Mouse (Mus musculus): ENCODE data around the gene Pls1. TPM values are rescaled to one million over a fixed set of nuclear protein-coding genes. Genes with fewer than 3 reads are reported as not detected.

The Pls1 gene
- polyA plus RNA-seq, 2 experiments, result 3.2 to 11.0 TPM

GRCm38 (mm10) chr9:95822531-95822930 is 22.6 kb downstream of the Pls1 start:
- 60% methylated on average over 7 of the region's 7 CpGs for WGBS (ENCODE audit: insufficient replicate concordance)
- TF ChIP-seq CTCF (IDR thresholded peaks at IDR 0.05; ENCODE audit: low read depth), result no peak
- no peak for TF ChIP-seq EP300 (IDR thresholded peaks at IDR 0.05; ENCODE audit: low read depth)
- no peak overlapping the region for H3K4me2 ChIP-seq (ENCODE audit: low read depth)

DNA sequence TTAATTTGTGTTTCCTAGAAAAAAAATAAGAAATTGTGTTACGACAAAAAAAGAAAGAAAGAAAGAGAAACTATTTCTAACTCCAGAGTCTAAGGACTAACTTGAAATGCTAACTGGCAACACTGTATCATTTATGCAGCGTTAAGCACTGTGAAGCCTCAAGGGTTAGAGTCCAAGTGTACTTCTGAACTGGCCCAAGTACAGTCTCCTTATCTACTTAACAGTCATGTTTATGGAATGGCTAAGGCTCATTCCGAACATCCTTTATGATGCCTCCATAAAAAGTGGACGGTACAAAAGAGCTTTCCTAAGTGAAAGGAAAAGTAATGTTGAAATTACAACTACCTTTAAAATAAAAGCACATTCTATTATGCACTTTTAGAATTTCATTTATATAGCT is 29.4 kb downstream of the Pls1 start:
- Histone ChIP-seq H3K4me3 (ENCODE audit: insufficient read depth in 1 of 2, low read depth in 2 of 2, low read length in 2 of 2) (no peak overlapping the region), H3K9me3 (ENCODE audit: control insufficient read depth, low read length) (no peaks in the 10 kb centered on the region), H3K9ac (replicated peaks) (no peak overlapping the region), H3K27ac (no peak overlapping the region), H3K36me3 (replicated peaks; ENCODE audit: control insufficient read depth, insufficient read depth, low read depth) (no peaks in the 10 kb centered on the region), H3K4me2 (ENCODE audit: low read depth) (no peak overlapping the region), H3K4me1 (replicated peaks; ENCODE audit: control insufficient read depth in 2 of 2, insufficient read depth in 2 of 2, low read length in 1 of 2) (no peaks in the 10 kb centered on the region), H3K27me3 (ENCODE audit: control insufficient read depth, insufficient read depth, low read length) (no peaks in the 10 kb centered on the region)
- ATAC-seq (ENCODE audit: insufficient read depth) (no peak), DNase-seq (ENCODE audit: low read depth in 3 of 3, low spot score in 3 of 3) (no peak)
- no peak for TF ChIP-seq EP300 (IDR thresholded peaks at IDR 0.05; ENCODE audit: low read depth)
- TF ChIP-seq CTCF (IDR thresholded peaks at IDR 0.05; ENCODE audit: low read depth), result no peak
- WGBS (ENCODE audit: insufficient replicate concordance), result 76% methylated on average over 4 of the region's 4 CpGs

More at GRCm38 (mm10) chr9:95822531-95822930, 22.6 kb downstream of the Pls1 start:
- Histone ChIP-seq H3K9me3 (ENCODE audit: control insufficient read depth, low read length) (no peaks in the 10 kb centered on the region), H3K27ac (no peak overlapping the region), H3K9ac (replicated peaks) (no peak overlapping the region), H3K4me1 (replicated peaks; ENCODE audit: control insufficient read depth in 2 of 2, insufficient read depth in 2 of 2, low read length in 1 of 2) (no peaks in the 10 kb centered on the region), H3K36me3 (replicated peaks; ENCODE audit: control insufficient read depth, insufficient read depth, low read depth) (no peaks in the 10 kb centered on the region), H3K4me3 (ENCODE audit: insufficient read depth in 1 of 2, low read depth in 2 of 2, low read length in 2 of 2) (no peak overlapping the region), H3K27me3 (ENCODE audit: control insufficient read depth, insufficient read depth, low read length) (no peaks in the 10 kb centered on the region)
- ATAC-seq (ENCODE audit: insufficient read depth) (no peak), DNase-seq (ENCODE audit: low read depth in 3 of 3, low spot score in 3 of 3) (no peak)

GRCm38 (mm10) chr9:95815015-95815673 is 30.0 kb downstream of the Pls1 start:
- DNase-seq (ENCODE audit: low read depth in 3 of 3, low spot score in 3 of 3) (no peak), ATAC-seq (ENCODE audit: insufficient read depth) (no peak)
- Histone ChIP-seq H3K4me3 (ENCODE audit: insufficient read depth in 1 of 2, low read depth in 2 of 2, low read length in 2 of 2) (no peak overlapping the region), H3K27ac (no peak overlapping the region), H3K36me3 (replicated peaks; ENCODE audit: control insufficient read depth, insufficient read depth, low read depth) (no peaks in the 10 kb centered on the region), H3K9me3 (ENCODE audit: control insufficient read depth, low read length) (no peaks in the 10 kb centered on the region), H3K4me2 (ENCODE audit: low read depth) (no peak overlapping the region), H3K4me1 (replicated peaks; ENCODE audit: control insufficient read depth in 2 of 2, insufficient read depth in 2 of 2, low read length in 1 of 2) (no peaks in the 10 kb centered on the region), H3K27me3 (ENCODE audit: control insufficient read depth, insufficient read depth, low read length) (no peaks in the 10 kb centered on the region), H3K9ac (replicated peaks) (no peak overlapping the region)
- TF ChIP-seq EP300 (IDR thresholded peaks at IDR 0.05; ENCODE audit: low read depth), result no peak
- no peak for TF ChIP-seq CTCF (IDR thresholded peaks at IDR 0.05; ENCODE audit: low read depth)
- WGBS (ENCODE audit: insufficient replicate concordance), result 52% methylated on average over 11 of the region's 11 CpGs

GRCm38 (mm10) chr9:95813721-95814531 is 31.2 kb downstream of the Pls1 start:
- Histone ChIP-seq H3K9ac (replicated peaks) (no peak overlapping the region), H3K4me1 (replicated peaks; ENCODE audit: control insufficient read depth in 2 of 2, insufficient read depth in 2 of 2, low read length in 1 of 2) (no peaks in the 10 kb centered on the region), H3K4me3 (ENCODE audit: insufficient read depth in 1 of 2, low read depth in 2 of 2, low read length in 2 of 2) (no peak overlapping the region), H3K9me3 (ENCODE audit: control insufficient read depth, low read length) (no peaks in the 10 kb centered on the region), H3K4me2 (ENCODE audit: low read depth) (no peak overlapping the region), H3K36me3 (replicated peaks; ENCODE audit: control insufficient read depth, insufficient read depth, low read depth) (no peaks in the 10 kb centered on the region), H3K27ac (no peak overlapping the region), H3K27me3 (ENCODE audit: control insufficient read depth, insufficient read depth, low read length) (no peaks in the 10 kb centered on the region)
- 78% methylated on average over 20 of the region's 20 CpGs for WGBS (ENCODE audit: insufficient replicate concordance)
- DNase-seq (ENCODE audit: low read depth in 3 of 3, low spot score in 3 of 3) (no peak), ATAC-seq (ENCODE audit: insufficient read depth) (no peak)
- no peak for TF ChIP-seq EP300 (IDR thresholded peaks at IDR 0.05; ENCODE audit: low read depth)
- TF ChIP-seq CTCF (IDR thresholded peaks at IDR 0.05; ENCODE audit: low read depth), result no peak

- Histone ChIP-seq H3K9ac (replicated peaks) (no peak overlapping the region), H3K27ac (no peak overlapping the region), H3K9me3 (ENCODE audit: control insufficient read depth, low read length) (no peaks in the 10 kb centered on the region), H3K36me3 (replicated peaks; ENCODE audit: control insufficient read depth, insufficient read depth, low read depth) (no peaks in the 10 kb centered on the region), H3K27me3 (ENCODE audit: control insufficient read depth, insufficient read depth, low read length) (no peaks in the 10 kb centered on the region), H3K4me3 (ENCODE audit: insufficient read depth in 1 of 2, low read depth in 2 of 2, low read length in 2 of 2) (no peak overlapping the region), H3K4me2 (ENCODE audit: low read depth) (no peak overlapping the region), H3K4me1 (replicated peaks; ENCODE audit: control insufficient read depth in 2 of 2, insufficient read depth in 2 of 2, low read length in 1 of 2) (no peaks in the 10 kb centered on the region)
- DNase-seq (ENCODE audit: low read depth in 3 of 3, low spot score in 3 of 3), result no peak
- TF ChIP-seq EP300 (IDR thresholded peaks at IDR 0.05; ENCODE audit: low read depth), result no peak
- TF ChIP-seq CTCF (IDR thresholded peaks at IDR 0.05; ENCODE audit: low read depth), result no peak
- no peak for ATAC-seq (ENCODE audit: insufficient read depth)
- 68% methylated on average over 4 of the region's 4 CpGs for WGBS (ENCODE audit: insufficient replicate concordance)
Observed at GRCm38 (mm10) chr9:95811817-95812216, 33.3 kb downstream of the Pls1 start.

Data from liver, embryonic 14.5 days (tissue).